Mouse (Mus musculus): ENCODE measurements around the gene Fam49a. TPM values are rescaled to one million over a fixed set of nuclear protein-coding genes. Genes with fewer than 3 reads are reported as not detected.

Gene Fam49a
- polyA plus RNA-seq, 1 experiment from 2014 or later, result 22.4 TPM

DNA sequence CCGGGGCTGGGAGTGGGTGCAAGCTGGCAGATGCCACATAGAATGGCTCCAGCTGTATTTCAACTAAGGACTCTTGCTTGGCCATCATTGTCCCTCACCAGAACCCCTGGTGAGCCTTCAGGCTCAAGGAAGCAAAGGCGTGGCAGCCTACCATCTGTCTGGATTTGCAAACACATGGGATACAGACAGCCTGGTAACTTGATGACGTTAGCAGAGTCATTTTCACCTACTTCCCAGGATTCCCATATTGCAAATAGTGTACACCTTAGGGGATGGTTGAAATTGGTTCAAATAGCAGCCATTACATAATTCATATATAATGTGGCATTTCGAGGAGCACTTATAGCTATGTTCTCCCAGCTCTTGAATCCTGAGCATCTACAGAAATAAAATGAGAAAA, 52.0 kb downstream of the Fam49a start:
- 74% methylated on average over 4 of the region's 4 CpGs for WGBS
- Histone ChIP-seq H3K27me3 (ENCODE audit: control insufficient read depth, insufficient read depth, low read length) (no peaks in the 10 kb centered on the region), H3K4me2 (ENCODE audit: low read depth, low read length) (no peak overlapping the region), H3K27ac (ENCODE audit: low read length) (no peak overlapping the region), H3K9me3 (replicated peaks; ENCODE audit: control insufficient read depth, low read length) (no peaks in the 10 kb centered on the region), H3K4me1 (ENCODE audit: control insufficient read depth, insufficient read depth, low read length) (peaks cover 36% of the 10 kb centered on the region), H3K4me3 (ENCODE audit: low read length) (no peak overlapping the region), H3K9ac (ENCODE audit: low read length) (no peak overlapping the region), H3K36me3 (ENCODE audit: control insufficient read depth, insufficient read depth) (no peaks in the 10 kb centered on the region)
- no peak for ATAC-seq (replicated peaks; ENCODE audit: extremely low read depth, insufficient read depth, low FRiP score)

DNA sequence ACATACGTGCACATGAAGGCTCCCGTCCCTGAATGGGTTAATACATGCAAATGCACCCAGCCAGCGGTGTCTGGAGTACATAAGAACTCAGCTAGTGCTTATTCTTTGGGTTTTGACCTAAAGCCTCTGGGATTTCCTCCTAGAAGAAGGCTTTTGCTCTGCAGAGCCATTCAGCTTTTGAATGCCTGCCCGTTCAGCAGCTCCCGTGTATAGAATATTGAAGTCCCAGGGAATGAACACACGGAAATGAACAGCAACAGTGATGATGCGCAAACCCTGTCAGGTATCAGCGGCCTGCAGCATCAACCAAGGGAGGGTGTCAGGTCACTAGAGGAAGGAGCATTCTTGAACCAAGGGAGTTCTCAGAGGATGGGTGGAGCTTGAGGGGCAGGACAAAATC, 52.4 kb downstream of the Fam49a start:
- no peaks in the 10 kb centered on the region for H3K9me3 ChIP-seq (replicated peaks; ENCODE audit: control insufficient read depth, low read length)
- peaks cover 36% of the 10 kb centered on the region for H3K4me1 ChIP-seq (ENCODE audit: control insufficient read depth, insufficient read depth, low read length)
- WGBS, result 81% methylated on average over 8 of the region's 8 CpGs
- no peak overlapping the region for H3K4me2 ChIP-seq (ENCODE audit: low read depth, low read length)
- no peak overlapping the region for H3K27ac ChIP-seq (ENCODE audit: low read length)
- no peaks in the 10 kb centered on the region for H3K36me3 ChIP-seq (ENCODE audit: control insufficient read depth, insufficient read depth)
- no peak overlapping the region for H3K9ac ChIP-seq (ENCODE audit: low read length)
- no peak overlapping the region for H3K4me3 ChIP-seq (ENCODE audit: low read length)
- H3K27me3 ChIP-seq (ENCODE audit: control insufficient read depth, insufficient read depth, low read length), result no peaks in the 10 kb centered on the region
- no peak for ATAC-seq (replicated peaks; ENCODE audit: extremely low read depth, insufficient read depth, low FRiP score)

DNA sequence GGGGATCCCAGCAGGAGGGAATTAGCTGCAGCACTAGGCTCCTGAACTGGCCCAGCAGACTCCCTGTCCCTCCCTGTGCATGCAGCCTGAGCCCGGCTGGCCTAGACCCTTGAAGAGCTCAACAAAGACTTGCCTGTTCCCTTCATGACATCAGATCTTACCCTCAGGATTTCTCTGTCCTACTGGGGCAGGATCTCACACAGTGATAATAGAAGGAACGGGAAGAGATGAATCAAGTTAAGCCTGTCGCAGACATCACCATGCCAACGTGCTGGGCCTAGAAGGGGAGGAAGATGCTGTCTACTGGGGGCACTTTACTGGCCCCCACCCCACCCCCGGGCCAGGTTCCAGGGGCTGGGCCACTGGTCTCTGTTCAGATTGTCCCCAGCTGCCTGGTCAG, 53.1 kb downstream of the Fam49a start:
- Histone ChIP-seq H3K27ac (ENCODE audit: low read length) (no peak overlapping the region), H3K4me3 (ENCODE audit: low read length) (no peak overlapping the region), H3K9ac (ENCODE audit: low read length) (no peak overlapping the region), H3K9me3 (replicated peaks; ENCODE audit: control insufficient read depth, low read length) (no peaks in the 10 kb centered on the region), H3K4me2 (ENCODE audit: low read depth, low read length) (no peak overlapping the region), H3K27me3 (ENCODE audit: control insufficient read depth, insufficient read depth, low read length) (no peaks in the 10 kb centered on the region), H3K36me3 (ENCODE audit: control insufficient read depth, insufficient read depth) (no peaks in the 10 kb centered on the region), H3K4me1 (ENCODE audit: control insufficient read depth, insufficient read depth, low read length) (peaks cover 36% of the 10 kb centered on the region)
- no peak for ATAC-seq (replicated peaks; ENCODE audit: extremely low read depth, insufficient read depth, low FRiP score)
- 47% methylated on average over 5 of the region's 5 CpGs for WGBS

DNA sequence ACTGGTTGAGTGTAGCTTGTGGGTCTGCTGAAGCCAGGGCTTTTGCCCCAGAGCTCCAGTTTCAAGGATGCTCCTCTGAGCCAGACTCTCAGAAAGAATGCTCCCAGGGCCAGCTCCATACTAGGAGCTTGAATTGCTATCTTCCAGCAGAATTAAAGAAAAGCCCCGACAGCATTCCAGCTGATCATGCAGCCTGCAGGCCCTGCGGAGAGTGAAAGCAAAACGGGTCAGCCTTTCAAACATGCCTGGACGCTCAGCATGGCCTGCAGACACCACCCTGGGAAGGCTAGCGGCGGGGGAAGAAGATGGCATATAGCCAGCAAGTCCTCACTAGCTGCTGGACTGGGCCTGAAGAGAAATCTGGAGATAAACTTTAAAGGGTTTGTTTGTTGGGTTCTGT, 55.0 kb downstream of the Fam49a start:
- H3K27me3 ChIP-seq (ENCODE audit: control insufficient read depth, insufficient read depth, low read length), result no peaks in the 10 kb centered on the region
- H3K9ac ChIP-seq (ENCODE audit: low read length), result peak overlapping the region; percentile 15; the same call in 1 of the 2 replicates
- no peaks in the 10 kb centered on the region for H3K9me3 ChIP-seq (replicated peaks; ENCODE audit: control insufficient read depth, low read length)
- no peaks in the 10 kb centered on the region for H3K36me3 ChIP-seq (ENCODE audit: control insufficient read depth, insufficient read depth)
- 18% methylated on average over 6 of the region's 6 CpGs for WGBS
- H3K4me1 ChIP-seq (ENCODE audit: control insufficient read depth, insufficient read depth, low read length), result peaks cover 28% of the 10 kb centered on the region
- no peak overlapping the region for H3K4me3 ChIP-seq (ENCODE audit: low read length)
- 0 out of 2 replicates have a peak, but pooled peaks have one; percentile 40 for ATAC-seq (replicated peaks; ENCODE audit: extremely low read depth, insufficient read depth, low FRiP score)
- H3K4me2 ChIP-seq (ENCODE audit: low read depth, low read length), result peak overlapping the region; percentile 37
- H3K27ac ChIP-seq (ENCODE audit: low read length), result peak overlapping the region; percentile 39; the same call in 1 of the 2 replicates

- Histone ChIP-seq H3K4me2 (ENCODE audit: low read depth, low read length) (no peak overlapping the region), H3K36me3 (ENCODE audit: control insufficient read depth, insufficient read depth) (no peaks in the 10 kb centered on the region), H3K27ac (ENCODE audit: low read length) (no peak overlapping the region), H3K27me3 (ENCODE audit: control insufficient read depth, insufficient read depth, low read length) (no peaks in the 10 kb centered on the region), H3K9me3 (replicated peaks; ENCODE audit: control insufficient read depth, low read length) (no peaks in the 10 kb centered on the region), H3K4me1 (ENCODE audit: control insufficient read depth, insufficient read depth, low read length) (peaks cover 22% of the 10 kb centered on the region), H3K9ac (ENCODE audit: low read length) (no peak overlapping the region), H3K4me3 (ENCODE audit: low read length) (no peak overlapping the region)
- 82% methylated on average over 7 of the region's 7 CpGs for WGBS
- ATAC-seq (replicated peaks; ENCODE audit: extremely low read depth, insufficient read depth, low FRiP score), result no peak
Observed at GRCm38 (mm10) chr12:12317606-12318005, 55.7 kb downstream of the Fam49a start.

DNA sequence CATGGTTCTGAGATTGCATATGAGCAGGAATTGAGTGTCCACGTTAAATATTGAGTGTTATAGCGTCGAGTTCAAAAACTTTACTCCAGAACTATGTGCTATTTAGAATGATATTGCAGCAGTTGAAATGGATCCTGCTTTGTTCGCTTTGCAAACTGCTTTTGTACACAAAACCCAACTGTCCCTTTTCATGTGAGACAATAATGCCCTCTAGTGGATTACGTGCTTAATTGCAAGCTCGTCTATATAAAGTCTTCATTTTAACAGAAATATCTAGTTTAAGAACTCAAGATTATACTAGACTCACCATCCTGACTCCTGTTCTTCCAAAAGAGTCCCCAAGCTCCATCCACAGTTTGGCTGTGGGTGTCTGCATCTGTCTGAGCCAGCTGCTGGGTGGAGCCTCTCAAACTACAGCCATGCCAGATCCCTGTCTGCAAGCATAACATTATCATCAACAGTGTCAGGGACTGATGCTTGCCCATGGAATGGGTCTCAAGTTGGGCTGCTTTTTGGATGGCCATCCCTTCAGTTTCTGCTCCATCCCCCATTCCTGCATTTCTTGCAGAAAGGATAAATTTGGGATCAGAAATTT, 56.3 kb downstream of the Fam49a start:
- Histone ChIP-seq H3K4me3 (ENCODE audit: low read length) (no peak overlapping the region), H3K9ac (ENCODE audit: low read length) (no peak overlapping the region), H3K27ac (ENCODE audit: low read length) (no peak overlapping the region), H3K27me3 (ENCODE audit: control insufficient read depth, insufficient read depth, low read length) (no peaks in the 10 kb centered on the region), H3K9me3 (replicated peaks; ENCODE audit: control insufficient read depth, low read length) (no peaks in the 10 kb centered on the region), H3K4me1 (ENCODE audit: control insufficient read depth, insufficient read depth, low read length) (peaks cover 16% of the 10 kb centered on the region), H3K4me2 (ENCODE audit: low read depth, low read length) (no peak overlapping the region), H3K36me3 (ENCODE audit: control insufficient read depth, insufficient read depth) (no peaks in the 10 kb centered on the region)
- WGBS, result 4% methylated on average over 6 of the region's 6 CpGs
- no peak for ATAC-seq (replicated peaks; ENCODE audit: extremely low read depth, insufficient read depth, low FRiP score)

GRCm38 (mm10) chr12:12320693-12321092, 58.8 kb downstream of the Fam49a start:
- H3K36me3 ChIP-seq (ENCODE audit: control insufficient read depth, insufficient read depth), result no peaks in the 10 kb centered on the region
- ATAC-seq (replicated peaks; ENCODE audit: extremely low read depth, insufficient read depth, low FRiP score), result no peak
- no peak overlapping the region for H3K27ac ChIP-seq (ENCODE audit: low read length)
- no peaks in the 10 kb centered on the region for H3K9me3 ChIP-seq (replicated peaks; ENCODE audit: control insufficient read depth, low read length)
- H3K9ac ChIP-seq (ENCODE audit: low read length), result no peak overlapping the region
- WGBS, result 81% methylated on average over 2 of the region's 2 CpGs
- no peak overlapping the region for H3K4me3 ChIP-seq (ENCODE audit: low read length)
- no peaks in the 10 kb centered on the region for H3K27me3 ChIP-seq (ENCODE audit: control insufficient read depth, insufficient read depth, low read length)
- H3K4me2 ChIP-seq (ENCODE audit: low read depth, low read length), result no peak overlapping the region
- H3K4me1 ChIP-seq (ENCODE audit: control insufficient read depth, insufficient read depth, low read length), result peaks cover 15% of the 10 kb centered on the region

DNA sequence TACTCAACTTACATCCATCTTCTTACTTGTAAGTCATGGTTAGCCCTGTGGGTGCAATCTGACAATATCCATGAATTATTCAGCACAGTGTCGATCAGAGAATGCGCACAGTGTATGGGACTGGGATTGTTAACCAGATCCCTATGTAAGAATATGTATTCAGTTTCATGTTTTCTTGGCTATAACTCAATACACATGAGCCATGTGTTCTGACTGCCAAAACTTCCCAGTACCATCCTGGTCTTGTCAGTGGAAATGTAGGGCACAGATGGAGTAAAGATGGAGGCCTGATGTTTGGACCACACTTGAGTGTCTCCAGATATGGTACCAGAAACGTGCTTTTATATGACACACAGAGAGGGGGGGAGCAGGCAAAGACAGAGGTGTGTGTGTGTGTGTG, 59.2 kb downstream of the Fam49a start:
- H3K4me3 ChIP-seq (ENCODE audit: low read length), result no peak overlapping the region
- ATAC-seq (replicated peaks; ENCODE audit: extremely low read depth, insufficient read depth, low FRiP score), result no peak
- no peaks in the 10 kb centered on the region for H3K36me3 ChIP-seq (ENCODE audit: control insufficient read depth, insufficient read depth)
- H3K27me3 ChIP-seq (ENCODE audit: control insufficient read depth, insufficient read depth, low read length), result no peaks in the 10 kb centered on the region
- 81% methylated on average over 3 of the region's 3 CpGs for WGBS
- no peak overlapping the region for H3K9ac ChIP-seq (ENCODE audit: low read length)
- no peaks in the 10 kb centered on the region for H3K9me3 ChIP-seq (replicated peaks; ENCODE audit: control insufficient read depth, low read length)
- H3K4me1 ChIP-seq (ENCODE audit: control insufficient read depth, insufficient read depth, low read length), result peaks cover 15% of the 10 kb centered on the region
- no peak overlapping the region for H3K27ac ChIP-seq (ENCODE audit: low read length)
- H3K4me2 ChIP-seq (ENCODE audit: low read depth, low read length), result no peak overlapping the region

DNA sequence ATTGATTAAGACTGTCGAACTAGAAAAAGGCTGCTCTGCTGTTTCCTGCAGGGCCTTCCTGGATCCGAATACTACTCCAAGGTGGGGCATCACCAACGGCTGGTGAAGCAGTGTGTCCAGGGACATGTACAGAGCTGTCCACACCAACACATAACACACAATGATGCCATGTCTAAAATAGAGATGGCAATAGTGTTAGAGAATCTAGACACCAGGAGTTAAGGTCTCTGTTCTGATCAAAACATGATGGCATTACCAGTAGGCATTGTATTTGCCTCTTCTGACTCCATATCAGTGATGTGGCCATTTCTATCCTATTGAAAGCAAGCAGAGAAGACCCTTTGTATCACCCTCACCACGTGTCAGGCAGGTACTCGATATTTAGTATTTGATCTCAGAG, 61.1 kb downstream of the Fam49a start:
- 83% methylated on average over 5 of the region's 5 CpGs for WGBS

More for the DNA sequence above, 61.1 kb downstream of the Fam49a start:
- Histone ChIP-seq H3K9me3 (replicated peaks; ENCODE audit: control insufficient read depth, low read length) (no peaks in the 10 kb centered on the region), H3K36me3 (ENCODE audit: control insufficient read depth, insufficient read depth) (no peaks in the 10 kb centered on the region; the same call in 1 of the 2 replicates), H3K4me1 (ENCODE audit: control insufficient read depth, insufficient read depth, low read length) (peaks cover under 1% of the 10 kb centered on the region; the same call in 1 of the 2 replicates), H3K4me2 (ENCODE audit: low read depth, low read length) (no peak overlapping the region), H3K27me3 (ENCODE audit: control insufficient read depth, insufficient read depth, low read length) (no peaks in the 10 kb centered on the region), H3K9ac (ENCODE audit: low read length) (no peak overlapping the region), H3K27ac (ENCODE audit: low read length) (no peak overlapping the region), H3K4me3 (ENCODE audit: low read length) (no peak overlapping the region)
- no peak for ATAC-seq (replicated peaks; ENCODE audit: extremely low read depth, insufficient read depth, low FRiP score)
